Mouse (Mus musculus) erythroid progenitor cell, adult 5-6 weeks (primary cell): ENCODE data around the gene Atp8b3. TPM values are rescaled to one million over a fixed set of nuclear protein-coding genes. Genes with fewer than 3 reads are reported as not detected.

Experiments used
- ATAC-seq: replicated peaks from 2 replicates; pipeline ENCODE4 v1.8.0; 2016; ENCODE audit warnings: moderate number of reproducible peaks, mild to moderate bottlenecking, moderate TSS enrichment, inconsistent platforms; ENCODE audit not compliant: poor library complexity, low FRiP score, severe bottlenecking
- total RNA-seq, 2 experiments: library from RNA; stranded (forward) in 1 of 2; stranded (reverse) in 1 of 2; fragments of 150-400 nt in 1 of 2; fragments of 186-747, 209-891 nt in 1 of 2; gene quantifications; 2 replicates each; pipeline versions ENCODE4 v1.2.3 to v1.2.4; 2015 to 2017; ENCODE audit warnings: low replicate concordance in 2 of 2

Gene Atp8b3
- total RNA-seq, 2 experiments from 2014 or later, result not detected

DNA sequence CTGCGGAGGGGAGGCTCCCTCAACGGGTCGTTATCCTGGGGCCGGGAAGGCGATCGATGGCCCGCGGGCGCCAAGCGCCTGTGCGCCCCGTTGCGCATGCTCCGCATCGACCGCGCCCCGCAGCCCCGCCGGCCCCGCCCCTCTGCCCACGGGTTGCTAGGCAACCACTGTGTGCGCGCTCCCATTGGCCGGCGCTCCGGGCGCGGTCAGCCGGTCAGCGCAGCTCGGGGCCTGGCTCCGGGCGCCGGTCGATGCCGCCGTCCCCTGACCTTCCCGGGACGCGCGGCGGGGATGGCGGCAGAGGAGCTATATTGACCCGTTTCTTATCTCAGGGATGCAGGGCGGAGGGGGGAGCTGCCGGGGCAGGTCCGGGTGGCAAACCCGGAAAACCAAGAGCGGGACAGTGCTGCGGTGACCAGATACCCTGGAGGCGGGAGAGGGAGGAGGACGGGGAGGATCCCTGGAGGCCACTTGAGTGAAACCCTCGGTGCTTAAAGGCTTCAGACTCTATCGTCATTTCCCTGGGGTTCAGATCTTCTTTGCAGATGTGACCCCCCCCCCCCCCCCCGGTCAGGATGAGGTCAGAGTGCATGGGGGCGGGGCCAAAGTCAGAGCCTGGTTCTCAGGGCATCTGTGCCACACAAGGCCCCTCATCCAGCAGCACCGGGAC lies 63.5 kb downstream of the Atp8b3 start:
- peak; percentile 83 for ATAC-seq

Other genes starting within 250 kb of the Atp8b3 start
- gene Rps15, start 246.7 kb downstream of the Atp8b3 start, total RNA-seq (2015; ENCODE audit: low replicate concordance), result 689 and 862 TPM in 2 replicates
- gene Rps15, start 246.7 kb downstream of the Atp8b3 start, total RNA-seq (2017; ENCODE audit: low replicate concordance), result 557 and 668 TPM in 2 replicates
- not detected in 2 replicates for gene Apc2, start 243.1 kb downstream of the Atp8b3 start, total RNA-seq (2015; ENCODE audit: low replicate concordance)
- gene Apc2, start 243.1 kb downstream of the Atp8b3 start, total RNA-seq (2017; ENCODE audit: low replicate concordance), result 0.13 TPM in 1 of 2 replicates, not detected in the other
- gene 2310011J03Rik, start 218.6 kb downstream of the Atp8b3 start, total RNA-seq (2015; ENCODE audit: low replicate concordance), result 7.2 and 13.4 TPM in 2 replicates
- gene 2310011J03Rik, start 218.6 kb downstream of the Atp8b3 start, total RNA-seq (2017; ENCODE audit: low replicate concordance), result 6.1 and 10.8 TPM in 2 replicates
- not detected in 2 replicates for gene Pcsk4, start 209.6 kb downstream of the Atp8b3 start, total RNA-seq (2015; ENCODE audit: low replicate concordance)
- gene Pcsk4, start 209.6 kb downstream of the Atp8b3 start, total RNA-seq (2017; ENCODE audit: low replicate concordance), result 1.0 TPM in 1 of 2 replicates, not detected in the other
- 17.2 and 22.3 TPM in 2 replicates for gene Reep6, start 209.2 kb downstream of the Atp8b3 start, total RNA-seq (2015; ENCODE audit: low replicate concordance)
- 16.8 and 18.2 TPM in 2 replicates for gene Reep6, start 209.2 kb downstream of the Atp8b3 start, total RNA-seq (2017; ENCODE audit: low replicate concordance)
- 0.84 TPM in 1 of 2 replicates, not detected in the other for gene Adamtsl5, start 190.7 kb downstream of the Atp8b3 start, total RNA-seq (2015; ENCODE audit: low replicate concordance)
- 0.13 and 30.2 TPM in 2 replicates for gene Adamtsl5, start 190.7 kb downstream of the Atp8b3 start, total RNA-seq (2017; ENCODE audit: low replicate concordance)
- not detected in 2 replicates for gene Plk5, start 182.7 kb downstream of the Atp8b3 start, total RNA-seq (2015; ENCODE audit: low replicate concordance)
- gene Plk5, start 182.7 kb downstream of the Atp8b3 start, total RNA-seq (2017; ENCODE audit: low replicate concordance), result not detected in 2 replicates
- 1.4 TPM in 1 of 2 replicates, not detected in the other for gene Mex3d, start 151.5 kb downstream of the Atp8b3 start, total RNA-seq (2015; ENCODE audit: low replicate concordance)
- 6.7 TPM in 1 of 2 replicates, not detected in the other for gene Mex3d, start 151.5 kb downstream of the Atp8b3 start, total RNA-seq (2017; ENCODE audit: low replicate concordance)
- gene Mbd3, start 139.6 kb downstream of the Atp8b3 start, total RNA-seq (2015; ENCODE audit: low replicate concordance), result 33.5 TPM in 2 replicates
- gene Mbd3, start 139.6 kb downstream of the Atp8b3 start, total RNA-seq (2017; ENCODE audit: low replicate concordance), result 39.7 and 45.8 TPM in 2 replicates
- gene Uqcr11, start 132.3 kb downstream of the Atp8b3 start, total RNA-seq (2015; ENCODE audit: low replicate concordance), result 65.8 and 80.0 TPM in 2 replicates
- 67.9 and 87.3 TPM in 2 replicates for gene Uqcr11, start 132.3 kb downstream of the Atp8b3 start, total RNA-seq (2017; ENCODE audit: low replicate concordance)
- gene Tcf3, start 105.5 kb downstream of the Atp8b3 start, total RNA-seq (2015; ENCODE audit: low replicate concordance), result 127 and 148 TPM in 2 replicates
- gene Tcf3, start 105.5 kb downstream of the Atp8b3 start, total RNA-seq (2017; ENCODE audit: low replicate concordance), result 140 and 145 TPM in 2 replicates
- not detected in 2 replicates for gene Onecut3, start 44.3 kb downstream of the Atp8b3 start, total RNA-seq (2015; ENCODE audit: low replicate concordance)
- not detected in 2 replicates for gene Onecut3, start 44.3 kb downstream of the Atp8b3 start, total RNA-seq (2017; ENCODE audit: low replicate concordance)
- 33.5 and 35.7 TPM in 2 replicates for gene Rexo1, start 22.4 kb upstream of the Atp8b3 start, total RNA-seq (2015; ENCODE audit: low replicate concordance)
- gene Rexo1, start 22.4 kb upstream of the Atp8b3 start, total RNA-seq (2017; ENCODE audit: low replicate concordance), result 16.3 and 25.7 TPM in 2 replicates
- 8.4 and 9.4 TPM in 2 replicates for gene Klf16, start 38.2 kb upstream of the Atp8b3 start, total RNA-seq (2015; ENCODE audit: low replicate concordance)
- gene Klf16, start 38.2 kb upstream of the Atp8b3 start, total RNA-seq (2017; ENCODE audit: low replicate concordance), result 9.9 and 14.1 TPM in 2 replicates
- gene Abhd17a, start 51.2 kb upstream of the Atp8b3 start, total RNA-seq (2015; ENCODE audit: low replicate concordance), result 44.7 and 49.0 TPM in 2 replicates
- gene Abhd17a, start 51.2 kb upstream of the Atp8b3 start, total RNA-seq (2017; ENCODE audit: low replicate concordance), result 5.5 and 30.7 TPM in 2 replicates
- gene Scamp4, start 63.7 kb upstream of the Atp8b3 start, total RNA-seq (2015; ENCODE audit: low replicate concordance), result 8.8 and 10.5 TPM in 2 replicates
- gene Scamp4, start 63.7 kb upstream of the Atp8b3 start, total RNA-seq (2017; ENCODE audit: low replicate concordance), result 2.3 and 6.9 TPM in 2 replicates
- gene Adat3, start 63.8 kb upstream of the Atp8b3 start, total RNA-seq (2015; ENCODE audit: low replicate concordance), result not detected in 2 replicates
- gene Adat3, start 63.8 kb upstream of the Atp8b3 start, total RNA-seq (2017; ENCODE audit: low replicate concordance), result 1.4 TPM in 1 of 2 replicates, not detected in the other
- 0.72 and 1.7 TPM in 2 replicates for gene Gm49322, start 66.9 kb upstream of the Atp8b3 start, total RNA-seq (2015; ENCODE audit: low replicate concordance)
- 0.64 and 5.4 TPM in 2 replicates for gene Gm49322, start 66.9 kb upstream of the Atp8b3 start, total RNA-seq (2017; ENCODE audit: low replicate concordance)
- gene Csnk1g2, start 83.7 kb upstream of the Atp8b3 start, total RNA-seq (2015; ENCODE audit: low replicate concordance), result 31.4 and 58.0 TPM in 2 replicates
- 50.1 and 62.4 TPM in 2 replicates for gene Csnk1g2, start 83.7 kb upstream of the Atp8b3 start, total RNA-seq (2017; ENCODE audit: low replicate concordance)
- gene Btbd2, start 117.9 kb upstream of the Atp8b3 start, total RNA-seq (2015; ENCODE audit: low replicate concordance), result 2.9 and 3.8 TPM in 2 replicates
- gene Btbd2, start 117.9 kb upstream of the Atp8b3 start, total RNA-seq (2017; ENCODE audit: low replicate concordance), result 9.2 and 25.3 TPM in 2 replicates
- 78.2 and 83.0 TPM in 2 replicates for gene Mknk2, start 139.0 kb upstream of the Atp8b3 start, total RNA-seq (2015; ENCODE audit: low replicate concordance)
- gene Mknk2, start 139.0 kb upstream of the Atp8b3 start, total RNA-seq (2017; ENCODE audit: low replicate concordance), result 49.4 and 67.6 TPM in 2 replicates
- 19.5 and 32.3 TPM in 2 replicates for gene Mob3a, start 162.9 kb upstream of the Atp8b3 start, total RNA-seq (2015; ENCODE audit: low replicate concordance)
- gene Mob3a, start 162.9 kb upstream of the Atp8b3 start, total RNA-seq (2017; ENCODE audit: low replicate concordance), result 9.0 and 25.7 TPM in 2 replicates
- gene Izumo4, start 163.1 kb upstream of the Atp8b3 start, total RNA-seq (2015; ENCODE audit: low replicate concordance), result 21.4 and 36.4 TPM in 2 replicates
- gene Izumo4, start 163.1 kb upstream of the Atp8b3 start, total RNA-seq (2017; ENCODE audit: low replicate concordance), result 3.3 and 3.8 TPM in 2 replicates
- 42.8 and 69.6 TPM in 2 replicates for gene Ap3d1, start 203.1 kb upstream of the Atp8b3 start, total RNA-seq (2015; ENCODE audit: low replicate concordance)
- 66.0 and 111 TPM in 2 replicates for gene Ap3d1, start 203.1 kb upstream of the Atp8b3 start, total RNA-seq (2017; ENCODE audit: low replicate concordance)
- gene Dot1l, start 216.1 kb upstream of the Atp8b3 start, total RNA-seq (2015; ENCODE audit: low replicate concordance), result 69.6 and 105 TPM in 2 replicates
- gene Dot1l, start 216.1 kb upstream of the Atp8b3 start, total RNA-seq (2017; ENCODE audit: low replicate concordance), result 51.7 and 61.7 TPM in 2 replicates